In genomic region chr8:60890520-60890874, GRCm38 (mm10) we compare ENCODE assay signal across 8 mouse cellular contexts. TPM values are rescaled to one million over a fixed set of nuclear protein-coding genes. Genes with fewer than 3 reads are reported as not detected.
DNase-seq lines count a peak whose midpoint lies in the region; ATAC-seq and TF ChIP-seq lines count a peak whose summit lies in the region.

No protein-coding gene starts in this region.

- peaks cover 10% of the 10 kb centered on the region for H3K4me1 ChIP-seq in embryonic facial prominence, embryonic 12.5 days
- H3K4me1 ChIP-seq in intestine, embryonic 14.5 days (replicated peaks; ENCODE audit: control insufficient read depth, insufficient read depth, low read length) = peaks cover 11% of the 10 kb centered on the region

- H3K9ac ChIP-seq in embryonic facial prominence, embryonic 12.5 days = peak overlapping the region; percentile 62
- H3K9ac ChIP-seq in intestine, embryonic 14.5 days (ENCODE audit: low read length) = peak overlapping the region; percentile 70

- H3K4me2 ChIP-seq in embryonic facial prominence, embryonic 12.5 days (replicated peaks) = peak overlapping the region; percentile 63
- peak overlapping the region; percentile 68 for H3K4me2 ChIP-seq in intestine, embryonic 14.5 days (ENCODE audit: low read length)
- peak overlapping the region; percentile 73 for H3K4me2 ChIP-seq in myocyte (ENCODE audit: low read depth)

- H3K36me3 ChIP-seq in embryonic facial prominence, embryonic 12.5 days = 0 out of 2 replicates have a peak, but pooled peaks cover 5% of the 10 kb centered on the region
- peaks cover 12% of the 10 kb centered on the region; the same call in 1 of the 2 replicates for H3K36me3 ChIP-seq in intestine, embryonic 14.5 days (ENCODE audit: control insufficient read depth, insufficient read depth, low read length)
- peaks cover 13% of the 10 kb centered on the region for H3K36me3 ChIP-seq in myocyte (ENCODE audit: control insufficient read depth, insufficient read depth)

- 3% methylated on average over 19 of the region's 23 CpGs for WGBS in embryonic facial prominence, embryonic 12.5 days
- WGBS in intestine, embryonic 14.5 days = 1% methylated on average over 23 of the region's 23 CpGs

- intact Hi-C loops in left cerebral cortex, adult 2 months (cut with DNase I) = loop anchor here (1.0 to 5.0 kb wide), 3 partner anchors 62 to 258 kb away; partner anchors contain the start of genes Clcn3 and Mfap3l
- intact Hi-C loops in left cerebral cortex, postnatal 36 days (cut with DNase I) = loop anchor here (5.0 kb wide), 1 partner anchor 92 kb away; the partner anchor contains the start of gene Clcn3

- H3ac ChIP-seq in myocyte (ENCODE audit: control insufficient read depth, insufficient read length) = peak overlapping the region; percentile 66

- H3K79me2 ChIP-seq in myocyte (ENCODE audit: control insufficient read depth, insufficient read depth) = peaks cover 50% of the 10 kb centered on the region

- H3K4me3 ChIP-seq in left cerebral cortex, adult 2 months = peak overlapping the region; percentile 68
- peak overlapping the region; percentile 86 for H3K4me3 ChIP-seq in embryonic facial prominence, embryonic 12.5 days
- peak overlapping the region; percentile 63 for H3K4me3 ChIP-seq in intestine, embryonic 14.5 days (ENCODE audit: low read depth, low read length)
- peak overlapping the region; percentile 52 for H3K4me3 ChIP-seq in myocyte

- TF ChIP-seq CTCF in left cerebral cortex, adult 2 months (IDR thresholded peaks at IDR 0.05) = no peak

- no peak for ATAC-seq in embryonic facial prominence, embryonic 12.5 days (ENCODE audit: insufficient number of reproducible peaks, insufficient read depth, low FRiP score, low TSS enrichment)
- no peak for ATAC-seq in intestine, embryonic 14.5 days (replicated peaks; ENCODE audit: low FRiP score, low TSS enrichment, low read depth)
- no peak for ATAC-seq in granulocyte monocyte progenitor cell, adult 5-6 weeks (replicated peaks; ENCODE audit: poor library complexity, severe bottlenecking)

- no peaks in the 10 kb centered on the region for H3K9me3 ChIP-seq in embryonic facial prominence, embryonic 12.5 days
- H3K9me3 ChIP-seq in intestine, embryonic 14.5 days (ENCODE audit: control insufficient read depth, low read length) = no peaks in the 10 kb centered on the region

- H3K27me3 ChIP-seq in embryonic facial prominence, embryonic 12.5 days = no peaks in the 10 kb centered on the region
- no peaks in the 10 kb centered on the region for H3K27me3 ChIP-seq in intestine, embryonic 14.5 days (replicated peaks; ENCODE audit: control insufficient read depth, insufficient read depth, low read length)
- H3K27me3 ChIP-seq in myocyte (ENCODE audit: control insufficient read depth, insufficient read depth, insufficient read length) = no peaks in the 10 kb centered on the region

- no peak for TF ChIP-seq POLR2A in myocyte (IDR thresholded peaks at IDR 0.05; ENCODE audit: insufficient read length, low read depth)

- DNase-seq in left cerebral cortex, adult 2 months (ENCODE audit: extremely low spot score in 1 of 2, low spot score in 2 of 2) = no peak
- no peak for DNase-seq in left cerebral cortex, postnatal 36 days (ENCODE audit: low spot score in 2 of 2)
- DNase-seq in intestine, embryonic 14.5 days (ENCODE audit: low spot score) = no peak
- DNase-seq in embryo, embryonic 9.5 days (ENCODE audit: extremely low spot score) = no peak
- no peak for DNase-seq in frontal cortex, postnatal 36 days (ENCODE audit: low spot score in 2 of 2)

- H3K27ac ChIP-seq in left cerebral cortex, adult 2 months = no peak overlapping the region
- no peak overlapping the region for H3K27ac ChIP-seq in embryonic facial prominence, embryonic 12.5 days
- H3K27ac ChIP-seq in intestine, embryonic 14.5 days (ENCODE audit: low read depth) = no peak overlapping the region

TF ChIP-seq in myocyte, 11 proteins besides CTCF, POLR2A, EP300 and RAD21:
- TF ChIP-seq E2F4 (IDR thresholded peaks at IDR 0.05; ENCODE audit: insufficient read depth) = no peak
- TF ChIP-seq TCF12 (IDR thresholded peaks at IDR 0.05; ENCODE audit: insufficient read depth, poor library complexity, severe bottlenecking) = no peak
- TF ChIP-seq CEBPB (IDR thresholded peaks at IDR 0.05; ENCODE audit: insufficient read depth, poor library complexity, severe bottlenecking) = no peak
- TF ChIP-seq POLR2AphosphoS2 (IDR thresholded peaks at IDR 0.05; ENCODE audit: insufficient read length, low read depth) = no peak
- no peak for TF ChIP-seq REST (IDR thresholded peaks at IDR 0.05; ENCODE audit: insufficient read depth, insufficient read length)
- no peak for TF ChIP-seq SRF (IDR thresholded peaks at IDR 0.05; ENCODE audit: control insufficient read depth, insufficient read length, low read depth)
- TF ChIP-seq TCF3 (IDR thresholded peaks at IDR 0.05; ENCODE audit: insufficient read length, low read depth) = no peak
- no peak for TF ChIP-seq MYOG (IDR thresholded peaks at IDR 0.05; ENCODE audit: control insufficient read depth in 1 of 3, insufficient read depth in 1 of 3, insufficient read length in 2 of 3, low read depth in 2 of 3)
- no peak for TF ChIP-seq USF1 (IDR thresholded peaks at IDR 0.05; ENCODE audit: low read depth)
- TF ChIP-seq MAX (IDR thresholded peaks at IDR 0.05; ENCODE audit: low read depth) = no peak
TF ChIP-seq in myocyte: peak in this region for 0.

RNA-seq across cellular contexts. Expression of gene Hpf1, which starts 0.3 kb away (rescaled TPM):
- 10 to 100 TPM; 45.8 to 51.3 TPM for total RNA-seq in left cerebral cortex, adult 2 months (2021)
- total RNA-seq in left cerebral cortex, postnatal 36 days (2021) = 10 to 100 TPM; 48.4 to 50.4 TPM
- polyA plus RNA-seq in embryonic facial prominence, embryonic 12.5 days (2016; fragmentation: Nextera tagmentation; extraction: Ambion mirVana) = 107 and 121 TPM in 2 replicates
- 89.2 and 91.1 TPM in 2 replicates for polyA plus RNA-seq in intestine, embryonic 14.5 days (2014; fragmentation: Nextera tagmentation; extraction: Ambion mirVana)
- polyA plus RNA-seq in myocyte (2012; fragmentation: generic; extraction: Trizol) = 34.6 TPM
- total RNA-seq in granulocyte monocyte progenitor cell, adult 5-6 weeks (2014; fragmentation: Nextera tagmentation) = 90.4 and 110 TPM in 2 replicates
- total RNA-seq in granulocyte monocyte progenitor cell, adult 5-6 weeks (2017) = 122 and 131 TPM in 2 replicates
